Mouse (Mus musculus) kidney, adult 2 months (tissue): ENCODE data around the gene Irx3.

Experiments used
- CTCF ChIP-seq: fragments of 200-500 bp; conservative IDR thresholded peaks from 2 replicates; pipeline ENCODE4 v1.5.1; 2011; ENCODE audit warnings: low read depth, mild to moderate bottlenecking, control low read depth, low read length, moderate library complexity, mixed read lengths; ENCODE audit not compliant: insufficient read depth, insufficient read length
- POLR2A ChIP-seq: fragments of 200-500 bp; IDR thresholded peaks from one replicate; pipeline ENCODE4 v1.6.1; 2011; ENCODE audit warnings: low read depth, low read length, control low read depth

DNA sequence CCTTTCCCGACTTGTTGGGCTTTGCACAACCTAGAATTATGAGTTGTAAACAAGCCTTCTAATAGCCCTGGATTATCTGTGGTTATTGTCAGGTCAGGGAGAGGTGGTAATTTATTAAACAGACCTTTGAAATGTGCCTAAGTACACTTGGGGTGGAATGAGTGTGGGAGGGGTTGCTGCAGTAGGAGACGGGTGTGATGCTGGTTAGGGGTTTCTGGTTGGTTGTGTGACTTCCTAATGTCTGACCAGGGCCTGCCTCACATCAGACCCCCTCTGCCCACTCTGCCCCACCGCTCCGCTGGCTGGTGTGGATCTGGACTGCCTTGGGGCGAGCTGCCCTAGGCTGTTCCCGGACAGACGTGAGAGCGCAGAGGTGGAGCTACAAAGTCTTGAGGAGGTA lies 47.7 kb upstream of the Irx3 start:
- no peak for TF ChIP-seq CTCF
- TF ChIP-seq POLR2A, result no peak
